Mouse (Mus musculus): ENCODE measurements around the gene Chchd4. TPM values are rescaled to one million over a fixed set of nuclear protein-coding genes. Genes with fewer than 3 reads are reported as not detected.

Chchd4 gene
- polyA plus RNA-seq, 1 experiment from 2014 or later: 28.3 TPM

DNA sequence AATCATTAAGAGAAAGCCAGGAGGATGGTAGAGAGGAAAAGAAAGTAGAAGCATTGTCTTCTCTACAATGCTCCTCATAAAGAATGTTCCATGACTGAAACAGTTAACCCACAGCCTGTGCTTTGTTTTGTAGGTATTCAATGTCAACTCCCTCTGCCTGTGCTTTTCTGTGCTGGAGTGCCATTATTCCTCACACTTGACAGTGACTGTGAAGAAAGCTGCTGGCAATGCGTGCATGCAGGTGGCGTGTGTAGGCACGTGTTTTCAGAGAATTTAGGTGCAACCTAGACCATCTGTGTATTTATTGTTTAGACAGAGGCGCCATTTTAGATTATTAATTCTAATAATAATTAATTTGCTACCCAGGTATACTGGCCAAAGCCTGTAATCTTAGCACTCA lies 49.2 kb downstream of the Chchd4 start:
- H3K4me2 ChIP-seq (replicated peaks; ENCODE audit: low read depth, low read length): no peak overlapping the region
- no peaks in the 10 kb centered on the region for H3K36me3 ChIP-seq (ENCODE audit: control insufficient read depth, insufficient read depth, low read length)
- no peaks in the 10 kb centered on the region for H3K27me3 ChIP-seq (ENCODE audit: control insufficient read depth, insufficient read depth, low read length)
- no peaks in the 10 kb centered on the region for H3K9me3 ChIP-seq (ENCODE audit: control insufficient read depth, low read length)
- no peaks in the 10 kb centered on the region for H3K4me1 ChIP-seq (replicated peaks; ENCODE audit: control insufficient read depth, insufficient read depth, low read length)
- no peak overlapping the region for H3K27ac ChIP-seq (ENCODE audit: low read depth, low read length)
- DNase-seq (ENCODE audit: low spot score): no peak
- H3K4me3 ChIP-seq (ENCODE audit: low read depth, low read length): no peak overlapping the region
- H3K9ac ChIP-seq (ENCODE audit: low read depth, low read length): no peak overlapping the region
- ATAC-seq (ENCODE audit: low FRiP score): no peak
- 53% methylated on average over 4 of the region's 4 CpGs for WGBS

DNA sequence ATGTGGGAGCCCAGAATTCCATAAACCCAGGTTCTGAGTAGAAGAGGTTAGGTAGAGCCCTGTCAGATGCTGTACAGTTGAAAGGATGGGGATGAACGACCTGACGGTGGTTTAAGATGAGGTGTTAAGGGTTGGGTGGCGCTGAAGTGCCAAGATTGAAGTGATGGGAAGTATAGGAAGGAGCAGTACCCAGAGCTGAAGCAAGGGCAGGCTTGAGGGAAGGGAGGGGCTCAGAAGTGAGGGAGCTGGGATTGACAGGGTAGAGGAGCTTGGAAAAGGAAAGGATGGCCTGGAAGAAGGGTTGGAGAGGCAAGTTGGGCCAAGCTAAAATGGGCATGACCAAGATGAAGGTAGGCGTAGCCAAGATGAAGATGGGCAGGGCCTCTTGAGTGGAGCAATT lies 51.7 kb downstream of the Chchd4 start:
- Histone ChIP-seq H3K27ac (ENCODE audit: low read depth, low read length) (no peak overlapping the region), H3K36me3 (ENCODE audit: control insufficient read depth, insufficient read depth, low read length) (no peaks in the 10 kb centered on the region), H3K4me3 (ENCODE audit: low read depth, low read length) (no peak overlapping the region), H3K27me3 (ENCODE audit: control insufficient read depth, insufficient read depth, low read length) (no peaks in the 10 kb centered on the region), H3K4me1 (replicated peaks; ENCODE audit: control insufficient read depth, insufficient read depth, low read length) (no peaks in the 10 kb centered on the region), H3K9ac (ENCODE audit: low read depth, low read length) (no peak overlapping the region), H3K4me2 (replicated peaks; ENCODE audit: low read depth, low read length) (no peak overlapping the region), H3K9me3 (ENCODE audit: control insufficient read depth, low read length) (no peaks in the 10 kb centered on the region)
- DNase-seq (ENCODE audit: low spot score): no peak
- ATAC-seq (ENCODE audit: low FRiP score): no peak
- WGBS: 68% methylated on average over 4 of the region's 4 CpGs

DNA sequence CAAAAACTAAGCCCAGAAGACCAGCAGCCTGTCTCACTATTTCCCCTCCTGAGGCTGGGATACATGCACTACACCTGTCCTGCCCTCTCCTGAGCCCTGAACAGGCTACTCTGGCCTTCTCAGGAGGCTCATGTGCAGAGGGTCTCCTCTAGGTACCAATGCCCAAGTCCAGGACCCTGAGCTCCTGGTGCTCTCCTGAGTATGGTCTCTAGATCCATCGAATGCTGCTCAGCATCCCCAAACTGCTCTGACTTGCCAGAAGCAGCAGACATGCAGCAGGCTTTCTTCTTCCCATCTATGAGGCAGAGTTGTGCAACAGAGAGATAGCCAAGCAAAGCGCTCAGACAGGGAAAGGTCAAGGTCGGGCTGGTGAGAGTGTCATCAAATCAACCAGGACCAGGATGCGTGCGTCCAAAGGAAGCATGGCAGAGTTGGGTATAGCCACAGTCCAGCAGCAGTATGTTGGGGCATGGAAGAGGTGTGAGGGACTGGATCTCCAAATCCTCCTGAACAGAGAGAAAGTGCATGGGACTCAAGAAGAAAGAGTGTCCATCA lies 56.0 kb downstream of the Chchd4 start:
- DNase-seq (ENCODE audit: low spot score): no peak
- ATAC-seq (ENCODE audit: low FRiP score): no peak
- Histone ChIP-seq H3K27me3 (ENCODE audit: control insufficient read depth, insufficient read depth, low read length) (peaks cover 9% of the 10 kb centered on the region), H3K4me2 (replicated peaks; ENCODE audit: low read depth, low read length) (no peak overlapping the region), H3K4me1 (replicated peaks; ENCODE audit: control insufficient read depth, insufficient read depth, low read length) (no peaks in the 10 kb centered on the region), H3K9ac (ENCODE audit: low read depth, low read length) (no peak overlapping the region), H3K27ac (ENCODE audit: low read depth, low read length) (no peak overlapping the region), H3K9me3 (ENCODE audit: control insufficient read depth, low read length) (no peaks in the 10 kb centered on the region), H3K36me3 (ENCODE audit: control insufficient read depth, insufficient read depth, low read length) (no peaks in the 10 kb centered on the region), H3K4me3 (ENCODE audit: low read depth, low read length) (no peak overlapping the region)
- 78% methylated on average over 5 of the region's 5 CpGs for WGBS

DNA sequence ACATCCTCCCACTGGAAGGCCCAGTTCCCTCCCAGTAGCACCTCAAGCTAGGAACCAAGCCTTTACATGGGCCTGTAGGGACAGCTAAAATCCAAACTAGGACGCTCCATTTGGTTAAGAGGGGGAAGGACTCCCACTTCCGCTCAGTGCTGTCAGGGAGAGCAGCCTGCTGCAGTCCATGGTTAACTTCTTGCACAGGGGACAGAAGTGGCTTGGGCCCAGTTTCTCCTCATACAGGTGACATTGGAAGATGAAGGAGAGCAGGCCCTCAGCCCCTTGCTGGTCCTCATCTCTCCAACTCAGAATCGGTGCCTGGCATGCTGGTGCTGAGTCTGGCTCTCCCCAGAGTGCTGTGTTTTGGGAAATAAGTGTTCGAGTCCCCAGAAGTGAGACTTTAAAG lies 57.2 kb downstream of the Chchd4 start:
- H3K27me3 ChIP-seq (ENCODE audit: control insufficient read depth, insufficient read depth, low read length): peaks cover 17% of the 10 kb centered on the region
- H3K4me3 ChIP-seq (ENCODE audit: low read depth, low read length): no peak overlapping the region
- ATAC-seq (ENCODE audit: low FRiP score) (no peak), DNase-seq (ENCODE audit: low spot score) (no peak)
- H3K36me3 ChIP-seq (ENCODE audit: control insufficient read depth, insufficient read depth, low read length): no peaks in the 10 kb centered on the region
- no peak overlapping the region for H3K27ac ChIP-seq (ENCODE audit: low read depth, low read length)
- no peaks in the 10 kb centered on the region for H3K9me3 ChIP-seq (ENCODE audit: control insufficient read depth, low read length)
- no peaks in the 10 kb centered on the region for H3K4me1 ChIP-seq (replicated peaks; ENCODE audit: control insufficient read depth, insufficient read depth, low read length)
- 80% methylated on average over 4 of the region's 4 CpGs for WGBS
- H3K9ac ChIP-seq (ENCODE audit: low read depth, low read length): no peak overlapping the region
- no peak overlapping the region for H3K4me2 ChIP-seq (replicated peaks; ENCODE audit: low read depth, low read length)

DNA sequence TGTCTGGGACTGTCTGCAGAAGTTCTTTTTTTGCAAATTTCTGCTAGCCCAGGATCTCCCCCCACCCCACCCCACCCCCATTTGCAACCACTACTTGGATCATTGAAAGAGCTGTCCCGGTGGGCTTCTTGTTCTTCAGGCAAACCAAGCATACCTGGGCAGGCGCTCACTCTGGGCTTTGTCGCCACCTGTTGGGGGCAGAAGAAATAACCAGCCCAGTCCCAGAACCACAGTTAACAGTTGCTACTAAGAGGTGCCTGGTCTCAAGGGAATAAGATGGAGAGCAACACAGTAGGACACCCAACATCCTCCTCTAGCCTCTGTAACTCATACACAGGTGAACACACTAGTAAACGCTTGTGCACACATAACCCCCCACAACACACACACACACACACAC lies 58.5 kb downstream of the Chchd4 start:
- ATAC-seq (ENCODE audit: low FRiP score): 0 out of 2 replicates have a peak, but pooled peaks have one; percentile 17
- WGBS: 6% methylated on average over 4 of the region's 4 CpGs
- DNase-seq (ENCODE audit: low spot score): peak; percentile 66
- peaks cover 30% of the 10 kb centered on the region for H3K27me3 ChIP-seq (ENCODE audit: control insufficient read depth, insufficient read depth, low read length)
- H3K36me3 ChIP-seq (ENCODE audit: control insufficient read depth, insufficient read depth, low read length): no peaks in the 10 kb centered on the region
- H3K4me1 ChIP-seq (replicated peaks; ENCODE audit: control insufficient read depth, insufficient read depth, low read length): no peaks in the 10 kb centered on the region; the same call in 1 of the 2 replicates
- no peak overlapping the region for H3K4me2 ChIP-seq (replicated peaks; ENCODE audit: low read depth, low read length)
- H3K9ac ChIP-seq (ENCODE audit: low read depth, low read length): no peak overlapping the region
- no peak overlapping the region for H3K27ac ChIP-seq (ENCODE audit: low read depth, low read length)
- no peaks in the 10 kb centered on the region for H3K9me3 ChIP-seq (ENCODE audit: control insufficient read depth, low read length)
- H3K4me3 ChIP-seq (ENCODE audit: low read depth, low read length): no peak overlapping the region

Other genes with a start within 250 kb of the Chchd4 start
- 7.6 and 10.3 TPM in 2 replicates for gene Wnt7a, start 62.2 kb downstream of the Chchd4 start, polyA plus RNA-seq (2014; fragmentation: Nextera tagmentation; extraction: Ambion mirVana)
- gene Tmem43, start 157 bp upstream of the Chchd4 start, polyA plus RNA-seq (2014; fragmentation: Nextera tagmentation; extraction: Ambion mirVana): 53.1 and 56.1 TPM in 2 replicates
- 21.0 and 23.4 TPM in 2 replicates for gene Xpc, start 42.3 kb upstream of the Chchd4 start, polyA plus RNA-seq (2014; fragmentation: Nextera tagmentation; extraction: Ambion mirVana)
- gene Lsm3, start 42.4 kb upstream of the Chchd4 start, polyA plus RNA-seq (2014; fragmentation: Nextera tagmentation; extraction: Ambion mirVana): 265 and 272 TPM in 2 replicates
- 46.6 and 64.0 TPM in 2 replicates for gene Slc6a6, start 210.5 kb upstream of the Chchd4 start, polyA plus RNA-seq (2014; fragmentation: Nextera tagmentation; extraction: Ambion mirVana)

Data from hindbrain, embryonic 11.5 days (tissue).